Mouse (Mus musculus) liver, embryonic 16.5 days (tissue): ENCODE measurements around the gene Zfp27. TPM values are rescaled to one million over a fixed set of nuclear protein-coding genes. Genes with fewer than 3 reads are reported as not detected.

Experiments
- ATAC-seq: fragments of 200-750 bp; cut with Nextera tagmentation; 2 replicates; pipeline ENCODE4 v1.8.0; 2017; ENCODE audit warnings: low read depth, mild to moderate bottlenecking, moderate number of reproducible peaks, moderate library complexity
- H3K27ac ChIP-seq: fragments of 300-500 bp; sonication (generic); 2 replicates; pipeline ENCODE4 v1.5.1; 2014; ENCODE audit warnings: mild to moderate bottlenecking, low read length
- H3K27me3 ChIP-seq: fragments of 300-500 bp; sonication (generic); 2 replicates; pipeline ENCODE4 v1.6.1; 2014; ENCODE audit warnings: low read depth, low read length, mixed read lengths; ENCODE audit not compliant: control insufficient read depth, insufficient read depth
- H3K36me3 ChIP-seq: fragments of 300-500 bp; sonication (generic); 2 replicates; pipeline ENCODE4 v1.6.1; 2014; ENCODE audit warnings: mild to moderate bottlenecking; ENCODE audit not compliant: control insufficient read depth, insufficient read depth
- H3K4me1 ChIP-seq: fragments of 300-500 bp; sonication (generic); 2 replicates; pipeline ENCODE4 v1.6.1; 2014; ENCODE audit warnings: low read depth, low read length, mixed read lengths; ENCODE audit not compliant: control insufficient read depth
- H3K4me2 ChIP-seq: fragments of 300-500 bp; sonication (generic); 2 replicates; pipeline ENCODE4 v1.6.1; 2014; ENCODE audit warnings: low read depth, low read length, mixed read lengths
- H3K4me3 ChIP-seq: fragments of 300-500 bp; sonication (generic); 2 replicates; pipeline ENCODE4 v1.5.1; 2014; ENCODE audit warnings: low read depth, mild to moderate bottlenecking, low read length
- H3K9ac ChIP-seq: fragments of 300-500 bp; sonication (generic); 2 replicates; pipeline ENCODE4 v1.6.1; 2014; ENCODE audit warnings: low read depth, low read length
- H3K9me3 ChIP-seq: fragments of 300-500 bp; sonication (generic); replicated peaks from 2 replicates; pipeline ENCODE4 v1.6.1; 2016; ENCODE audit warnings: low read length; ENCODE audit not compliant: control insufficient read depth
- WGBS: fragments of 180-500 bp; shearing (Covaris S2); extraction: QIAGEN DNeasy Blood & Tissue Kit; methylation state at CpG from one replicate; pipeline ENCODE4 v1.1.7; 2014; ENCODE audit not compliant: insufficient replicate concordance; 5-methylcytosine and 5-hydroxymethylcytosine counted together
- polyA plus RNA-seq: library from polyadenylated mRNA; unstranded; fragments of >200 nt; fragmentation: Nextera tagmentation; extraction: Ambion mirVana; gene quantifications from 2 replicates; pipeline ENCODE4 v1.2.1, GENCODE M21; 2015

Gene Zfp27
- polyA plus RNA-seq, 1 experiment from 2014 or later, result 1.7 TPM

DNA sequence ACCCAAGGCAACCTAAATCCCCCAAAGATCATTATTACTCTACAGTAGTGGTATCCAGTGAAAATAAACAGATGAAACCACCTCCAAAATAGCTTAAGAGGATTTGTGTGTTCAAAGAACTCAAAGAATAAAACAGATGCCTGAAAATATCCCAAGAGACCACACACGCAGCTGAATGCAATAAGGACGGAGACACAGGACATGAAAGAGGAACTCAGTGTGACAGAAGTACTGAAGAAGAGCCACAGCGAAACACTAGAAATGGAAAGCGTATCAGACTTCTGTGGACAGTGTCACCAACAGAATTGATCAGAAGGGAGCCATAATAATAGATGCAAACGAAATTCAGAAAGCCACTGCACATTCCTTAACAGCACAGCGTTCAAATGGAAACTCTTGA is 32.5 kb upstream of the Zfp27 start:
- H3K9me3 ChIP-seq, result no peaks in the 10 kb centered on the region
- H3K36me3 ChIP-seq, result peaks cover 13% of the 10 kb centered on the region
- no peak overlapping the region for H3K4me2 ChIP-seq
- H3K4me1 ChIP-seq, result no peaks in the 10 kb centered on the region
- H3K9ac ChIP-seq, result no peak overlapping the region
- no peaks in the 10 kb centered on the region for H3K27me3 ChIP-seq
- H3K4me3 ChIP-seq, result no peak overlapping the region
- no peak for ATAC-seq
- 58% methylated on average over 6 of the region's 6 CpGs for WGBS
- H3K27ac ChIP-seq, result no peak overlapping the region

DNA sequence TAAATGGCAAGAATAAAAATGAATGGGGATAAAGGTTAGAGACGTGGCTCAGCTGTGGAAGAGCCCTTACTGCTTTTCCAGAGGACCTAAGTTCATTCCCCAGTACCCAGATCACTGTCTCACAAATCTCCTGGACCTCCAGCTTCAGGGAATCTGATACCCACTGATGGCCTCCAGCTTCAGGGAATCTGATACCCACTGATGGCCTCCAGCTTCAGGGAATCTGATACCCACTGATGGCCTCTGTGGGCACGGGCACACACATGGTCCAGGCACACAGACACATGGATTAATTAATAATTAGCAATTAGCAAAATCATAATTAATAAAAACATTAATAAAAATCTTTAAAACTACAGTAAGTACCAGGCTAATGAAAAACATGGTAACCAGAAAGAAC is 16.4 kb upstream of the Zfp27 start:
- Histone ChIP-seq H3K9ac (no peak overlapping the region), H3K27me3 (no peaks in the 10 kb centered on the region), H3K4me2 (no peak overlapping the region), H3K36me3 (no peaks in the 10 kb centered on the region), H3K4me3 (no peak overlapping the region), H3K4me1 (no peaks in the 10 kb centered on the region), H3K27ac (no peak overlapping the region), H3K9me3 (no peaks in the 10 kb centered on the region; the same call in 1 of the 2 replicates)
- ATAC-seq, result no peak
- WGBS, result 50% methylated on average over 2 of the region's 2 CpGs

DNA sequence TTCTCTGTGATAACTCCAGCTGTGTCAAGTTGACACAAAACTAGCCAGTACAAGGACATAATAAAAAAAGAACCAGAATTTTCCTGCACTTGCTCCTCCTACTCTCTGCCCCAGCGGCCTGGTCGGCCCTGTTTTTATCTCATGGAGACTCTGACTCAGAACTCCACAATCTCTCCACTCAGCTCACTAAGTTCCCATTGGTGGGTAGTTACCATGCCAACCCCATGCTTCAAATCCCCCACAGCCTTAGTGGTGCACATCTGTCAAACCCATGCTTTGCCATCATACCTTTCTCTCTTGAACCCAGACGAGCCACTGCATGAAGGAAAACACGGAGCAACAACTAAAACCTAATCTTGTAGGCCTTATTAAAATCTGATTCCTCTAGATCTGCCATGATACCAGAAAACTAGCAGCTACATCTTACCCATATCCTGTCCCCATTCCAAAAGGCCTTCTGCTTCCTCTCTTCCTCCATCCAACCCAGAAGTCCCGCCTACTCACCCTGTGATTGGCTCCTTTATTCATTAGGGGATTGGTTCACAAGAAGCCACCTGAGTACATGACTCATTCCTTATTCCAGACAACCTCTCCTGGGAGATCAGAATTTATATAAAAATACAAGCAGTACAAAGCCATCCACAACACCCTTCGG is 15.2 kb upstream of the Zfp27 start:
- H3K27me3 ChIP-seq, result no peaks in the 10 kb centered on the region
- H3K4me2 ChIP-seq, result no peak overlapping the region
- no peaks in the 10 kb centered on the region; the same call in 1 of the 2 replicates for H3K9me3 ChIP-seq
- H3K36me3 ChIP-seq, result no peaks in the 10 kb centered on the region
- H3K4me3 ChIP-seq, result no peak overlapping the region
- no peak overlapping the region for H3K9ac ChIP-seq
- 52% methylated on average over 6 of the region's 6 CpGs for WGBS
- no peak for ATAC-seq
- no peaks in the 10 kb centered on the region for H3K4me1 ChIP-seq
- H3K27ac ChIP-seq, result no peak overlapping the region

GRCm38 (mm10) chr7:29918062-29918453 is 11.7 kb upstream of the Zfp27 start:
- Histone ChIP-seq H3K9me3 (no peaks in the 10 kb centered on the region), H3K4me2 (no peak overlapping the region), H3K36me3 (peaks cover 13% of the 10 kb centered on the region; the same call in 1 of the 2 replicates), H3K27me3 (no peaks in the 10 kb centered on the region), H3K4me3 (no peak overlapping the region), H3K4me1 (no peaks in the 10 kb centered on the region), H3K9ac (no peak overlapping the region), H3K27ac (no peak overlapping the region)
- WGBS, result 71% methylated on average over 4 of the region's 4 CpGs
- no peak for ATAC-seq

GRCm38 (mm10) chr7:29917371-29918061 is 11.1 kb upstream of the Zfp27 start:
- no peaks in the 10 kb centered on the region for H3K27me3 ChIP-seq
- H3K27ac ChIP-seq, result no peak overlapping the region
- ATAC-seq, result no peak
- no peak overlapping the region for H3K4me2 ChIP-seq
- H3K36me3 ChIP-seq, result peaks cover 13% of the 10 kb centered on the region; the same call in 1 of the 2 replicates
- H3K4me1 ChIP-seq, result no peaks in the 10 kb centered on the region
- no peak overlapping the region for H3K9ac ChIP-seq
- 44% methylated on average over 6 of the region's 6 CpGs for WGBS
- no peaks in the 10 kb centered on the region for H3K9me3 ChIP-seq
- no peak overlapping the region for H3K4me3 ChIP-seq

- H3K36me3 ChIP-seq, result peaks cover 13% of the 10 kb centered on the region; the same call in 1 of the 2 replicates
- H3K4me3 ChIP-seq, result no peak overlapping the region
- H3K27me3 ChIP-seq, result no peaks in the 10 kb centered on the region
- no peak overlapping the region for H3K9ac ChIP-seq
- H3K4me2 ChIP-seq, result no peak overlapping the region
- ATAC-seq, result no peak
- H3K9me3 ChIP-seq, result no peaks in the 10 kb centered on the region
- WGBS, result 77% methylated on average over 13 of the region's 13 CpGs
- H3K27ac ChIP-seq, result no peak overlapping the region
- H3K4me1 ChIP-seq, result no peaks in the 10 kb centered on the region; the same call in 1 of the 2 replicates
Observed at GRCm38 (mm10) chr7:29912172-29912571, 5.8 kb upstream of the Zfp27 start.

DNA sequence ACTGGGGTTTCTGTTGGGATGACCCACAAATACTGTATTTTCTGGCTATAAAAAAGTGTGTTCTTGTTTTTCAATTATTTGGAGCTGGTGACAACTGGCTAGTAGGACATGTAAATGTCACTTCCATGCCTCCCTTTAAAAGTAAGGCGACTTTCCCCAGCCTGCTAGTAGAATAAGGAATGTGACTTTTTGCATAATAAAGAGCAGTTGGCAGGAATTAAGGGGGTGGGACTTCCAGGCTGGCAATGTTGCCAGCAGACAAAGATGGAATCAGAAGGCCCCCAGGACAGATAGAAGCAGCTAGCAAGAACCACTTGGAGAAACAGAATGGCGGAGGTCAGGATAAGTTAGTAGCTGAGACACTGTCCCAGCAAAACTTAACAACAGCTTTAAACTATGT is 3.9 kb upstream of the Zfp27 start:
- no peak overlapping the region for H3K4me3 ChIP-seq
- ATAC-seq, result no peak
- peaks cover 8% of the 10 kb centered on the region; the same call in 1 of the 2 replicates for H3K36me3 ChIP-seq
- no peak overlapping the region for H3K9ac ChIP-seq
- H3K4me2 ChIP-seq, result no peak overlapping the region
- no peak overlapping the region for H3K27ac ChIP-seq
- no peaks in the 10 kb centered on the region for H3K27me3 ChIP-seq
- H3K9me3 ChIP-seq, result no peaks in the 10 kb centered on the region
- 59% methylated on average over 2 of the region's 2 CpGs for WGBS
- no peaks in the 10 kb centered on the region; the same call in 1 of the 2 replicates for H3K4me1 ChIP-seq

DNA sequence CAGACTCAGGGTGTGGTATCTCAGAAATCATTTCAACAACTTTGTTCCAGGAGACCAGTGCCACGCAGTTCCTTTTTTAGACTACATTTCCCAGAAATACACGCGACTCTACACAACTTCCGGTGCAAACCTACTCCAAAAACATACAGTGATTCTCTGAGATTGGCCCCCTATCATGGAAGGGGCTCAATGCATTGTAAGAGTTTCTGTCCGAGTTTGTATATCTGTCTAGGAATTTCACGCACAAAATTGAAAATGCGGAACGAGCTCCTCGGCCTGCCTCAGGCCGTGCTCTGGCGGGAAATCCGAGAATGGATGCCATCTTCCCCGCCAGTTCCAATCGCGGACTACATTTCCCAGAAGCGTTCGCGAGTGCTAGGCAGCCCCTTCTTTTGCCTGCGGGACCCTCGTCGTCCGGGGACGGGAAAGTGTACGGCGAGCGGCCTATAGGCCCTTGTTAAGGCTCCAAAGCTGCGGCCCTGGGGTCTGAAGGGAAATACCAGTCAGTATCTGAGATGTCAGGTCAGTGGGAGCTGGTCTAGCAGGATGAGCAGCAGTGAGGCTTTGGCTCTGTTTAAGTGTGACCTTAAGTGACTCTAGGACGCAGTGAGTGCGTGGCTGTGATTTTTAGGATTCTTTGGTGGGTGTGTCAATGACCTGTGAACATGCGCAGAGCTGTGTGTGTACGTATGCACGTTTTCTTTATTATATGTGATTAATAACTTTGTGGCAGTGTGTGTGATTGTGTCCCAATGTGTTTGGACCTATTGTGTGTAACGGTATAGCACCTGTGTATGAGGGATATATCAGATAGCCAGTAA is 2.0 kb upstream of the Zfp27 start, which contains the start of gene Zfp383:
Gene Zfp383 (plus strand): TSS at position 94 of the 821 bp plus-strand sequence.
- H3K4me1 ChIP-seq, result no peaks in the 10 kb centered on the region; the same call in 1 of the 2 replicates
- peak within 1 kb of the TSS; percentile 70 for H3K9ac ChIP-seq
- peak within 1 kb of the TSS; percentile 56; the same call in 1 of the 2 replicates for H3K27ac ChIP-seq
- no peaks in the 10 kb centered on the region for H3K9me3 ChIP-seq
- under 1% methylated on average over 33 of the region's 33 CpGs for WGBS
- H3K4me2 ChIP-seq, result peak within 1 kb of the TSS; percentile 78
- peak within 1 kb of the TSS; percentile 74 for H3K4me3 ChIP-seq
- peak; percentile 58 for ATAC-seq
- no peaks in the 10 kb centered on the region for H3K27me3 ChIP-seq
- H3K36me3 ChIP-seq, result no peaks in the 10 kb centered on the region
